Mouse (Mus musculus): ENCODE data around the gene Lclat1. TPM values are rescaled to one million over a fixed set of nuclear protein-coding genes. Genes with fewer than 3 reads are reported as not detected.

Gene Lclat1
- total and polyA plus RNA-seq, 3 experiments: 9.6 to 10.5 TPM; not detected in 1

- no peaks in the 10 kb centered on the region for H3K79me2 ChIP-seq (ENCODE audit: control insufficient read depth, insufficient read depth, low read length, poor library complexity)
These were observed 56.3 kb downstream of the Lclat1 start for GRCm38 (mm10) chr17:73164121-73164520.

GRCm38 (mm10) chr17:73169461-73169860 lies 61.7 kb downstream of the Lclat1 start:
- TF ChIP-seq E2F4 (IDR thresholded peaks at IDR 0.05; ENCODE audit: borderline replicate concordance, low read depth, low read length): no peak
- no peak for TF ChIP-seq ETS1 (IDR thresholded peaks at IDR 0.05; ENCODE audit: low read depth, low read length)
- no peak for TF ChIP-seq MEF2A (IDR thresholded peaks at IDR 0.05; ENCODE audit: extremely low read depth, insufficient replicate concordance, low read depth, low read length, poor library complexity, severe bottlenecking)
- no peak for TF ChIP-seq MAFK (IDR thresholded peaks at IDR 0.05; ENCODE audit: borderline replicate concordance, low read depth, low read length)
- TF ChIP-seq HCFC1 (IDR thresholded peaks at IDR 0.05; ENCODE audit: low read depth, low read length): no peak
- TF ChIP-seq ZKSCAN1 (IDR thresholded peaks at IDR 0.05; ENCODE audit: low read depth, low read length): no peak
- no peak for TF ChIP-seq NRF1 (IDR thresholded peaks at IDR 0.05; ENCODE audit: insufficient read depth, low read depth, low read length, poor library complexity, severe bottlenecking)
- TF ChIP-seq JUND (IDR thresholded peaks at IDR 0.05; ENCODE audit: low read depth, low read length): no peak
- no peak for TF ChIP-seq MYB (IDR thresholded peaks at IDR 0.05; ENCODE audit: low read depth, low read length)
- TF ChIP-seq CHD1 (IDR thresholded peaks at IDR 0.05; ENCODE audit: low read depth, low read length): no peak
- TF ChIP-seq MAZ (IDR thresholded peaks at IDR 0.05; ENCODE audit: low read depth, low read length): no peak
- no peak for TF ChIP-seq ZC3H11A (IDR thresholded peaks at IDR 0.05; ENCODE audit: low read depth, low read length)
- TF ChIP-seq USF1 (IDR thresholded peaks at IDR 0.05; ENCODE audit: low read depth, low read length): no peak
- no peak for TF ChIP-seq CTCF (IDR thresholded peaks at IDR 0.05 in 2 of 3, conservative IDR thresholded peaks at IDR 0.05 in 1 of 3; ENCODE audit: control insufficient read depth in 1 of 3, insufficient read depth in 1 of 3, low read depth in 2 of 3, low read length in 3 of 3, poor library complexity in 1 of 3, severe bottlenecking in 1 of 3)
- TF ChIP-seq RAD21 (IDR thresholded peaks at IDR 0.05; ENCODE audit: low read depth, low read length): no peak
- TF ChIP-seq ZMIZ1 (IDR thresholded peaks at IDR 0.05; ENCODE audit: low read depth, low read length): no peak
- TF ChIP-seq TAL1 (IDR thresholded peaks at IDR 0.05; ENCODE audit: low read length): no peak
- TF ChIP-seq NELFE (IDR thresholded peaks at IDR 0.05; ENCODE audit: low read depth, low read length): no peak
- H3K4me3 ChIP-seq (ENCODE audit: control insufficient read depth in 1 of 2, insufficient read depth in 1 of 2, low read depth in 2 of 2, low read length in 2 of 2): no peak overlapping the region
- no peaks in the 10 kb centered on the region; a peak in 1 of 4 replicates for H3K36me3 ChIP-seq (ENCODE audit: control insufficient read depth in 1 of 2, insufficient read depth in 2 of 2, low read length in 2 of 2)
- no peaks in the 10 kb centered on the region for H3K9me3 ChIP-seq (replicated peaks; ENCODE audit: insufficient read depth, low read length)
- H3K9ac ChIP-seq (ENCODE audit: control insufficient read depth, low read depth, low read length, poor library complexity, severe bottlenecking): no peak overlapping the region
- no peaks in the 10 kb centered on the region for H3K4me1 ChIP-seq (ENCODE audit: control insufficient read depth in 1 of 2, insufficient read depth in 2 of 2, low read length in 2 of 2)
- H3K27me3 ChIP-seq (ENCODE audit: control insufficient read depth in 1 of 2, insufficient read depth in 2 of 2, low read length in 2 of 2): no peaks in the 10 kb centered on the region
- no peak overlapping the region for H3K27ac ChIP-seq (ENCODE audit: control insufficient read depth, low read depth, low read length)
- DNase-seq (ENCODE audit: low read depth, low spot score): no peak
- no peaks in the 10 kb centered on the region for H3K79me2 ChIP-seq (ENCODE audit: control insufficient read depth, insufficient read depth, low read length, poor library complexity)

More at GRCm38 (mm10) chr17:73164121-73164520, 56.3 kb downstream of the Lclat1 start:
- Histone ChIP-seq H3K4me3 (ENCODE audit: control insufficient read depth in 1 of 2, insufficient read depth in 1 of 2, low read depth in 2 of 2, low read length in 2 of 2) (no peak overlapping the region), H3K27ac (ENCODE audit: control insufficient read depth, low read depth, low read length) (no peak overlapping the region), H3K36me3 (ENCODE audit: control insufficient read depth in 1 of 2, insufficient read depth in 2 of 2, low read length in 2 of 2) (no peaks in the 10 kb centered on the region; a peak in 2 of 4 replicates), H3K4me1 (ENCODE audit: control insufficient read depth in 1 of 2, insufficient read depth in 2 of 2, low read length in 2 of 2) (no peaks in the 10 kb centered on the region), H3K9ac (ENCODE audit: control insufficient read depth, low read depth, low read length, poor library complexity, severe bottlenecking) (no peak overlapping the region), H3K9me3 (replicated peaks; ENCODE audit: insufficient read depth, low read length) (no peaks in the 10 kb centered on the region), H3K27me3 (ENCODE audit: control insufficient read depth in 1 of 2, insufficient read depth in 2 of 2, low read length in 2 of 2) (no peaks in the 10 kb centered on the region)
- TF ChIP-seq CHD1 (IDR thresholded peaks at IDR 0.05; ENCODE audit: low read depth, low read length) (no peak), SMC3 (IDR thresholded peaks at IDR 0.05; ENCODE audit: low read depth, low read length) (no peak), MAFK (IDR thresholded peaks at IDR 0.05; ENCODE audit: borderline replicate concordance, low read depth, low read length) (no peak), JUND (IDR thresholded peaks at IDR 0.05; ENCODE audit: low read depth, low read length) (no peak), RCOR1 (IDR thresholded peaks at IDR 0.05; ENCODE audit: low read depth, low read length) (no peak), ELF1 (IDR thresholded peaks at IDR 0.05; ENCODE audit: low read depth, low read length) (no peak), MAX (IDR thresholded peaks at IDR 0.05; ENCODE audit: low read length) (no peak), MYB (IDR thresholded peaks at IDR 0.05; ENCODE audit: low read depth, low read length) (no peak), TCF12 (IDR thresholded peaks at IDR 0.05; ENCODE audit: low read depth, low read length) (no peak), MYC (IDR thresholded peaks at IDR 0.05; ENCODE audit: low read depth, low read length) (no peak), EP300 (IDR thresholded peaks at IDR 0.05; ENCODE audit: low read depth in 1 of 2, low read length in 2 of 2) (no peak), BHLHE40 (IDR thresholded peaks at IDR 0.05; ENCODE audit: borderline replicate concordance, low read depth, low read length) (no peak), MXI1 (IDR thresholded peaks at IDR 0.05; ENCODE audit: low read depth, low read length) (no peak), CHD2 (IDR thresholded peaks at IDR 0.05; ENCODE audit: low read length) (no peak), USF1 (IDR thresholded peaks at IDR 0.05; ENCODE audit: low read depth, low read length) (no peak), ZMIZ1 (IDR thresholded peaks at IDR 0.05; ENCODE audit: low read depth, low read length) (no peak)
- no peak for DNase-seq (ENCODE audit: low read depth, low spot score)

All from MEL (cell line).